Mouse (Mus musculus) CD4-positive, CD25-positive, alpha-beta regulatory T cell, adult 4 months (primary cell): ENCODE results near the gene Zc3h14. TPM values are rescaled to one million over a fixed set of nuclear protein-coding genes. Genes with fewer than 3 reads are reported as not detected.

Experiments used
- polyA plus RNA-seq, 2 experiments: library from polyadenylated mRNA; unstranded; fragments of 100-300 nt; shearing (Covaris generic); gene quantifications; one replicate each; pipeline ENCODE4 v1.2.1; 2017

Zc3h14 gene
- polyA plus RNA-seq, 2 experiments from 2014 or later, result 35.2 to 39.0 TPM

Other genes with a start within 250 kb of the Zc3h14 start
- under 1 TPM in 1 of 2 experiments, not detected in 1; 0.23 TPM for gene Kcnk10, start 168.7 kb upstream of the Zc3h14 start, polyA plus RNA-seq
- 1 to 10 TPM in 1 of 2 experiments, under 1 TPM in 1; 0.74 to 1.4 TPM for gene Spata7, start 118.8 kb upstream of the Zc3h14 start, polyA plus RNA-seq
- gene Ptpn21, start 9.6 kb upstream of the Zc3h14 start, polyA plus RNA-seq, result 1 to 10 TPM; 4.7 to 6.9 TPM
- gene Eml5, start 154.5 kb downstream of the Zc3h14 start, polyA plus RNA-seq, result 10 to 100 TPM in 1 of 2 experiments, 1 to 10 TPM in 1; 8.9 to 12.5 TPM
- gene Ttc8, start 173.6 kb downstream of the Zc3h14 start, polyA plus RNA-seq, result 1 to 10 TPM; 7.1 to 8.3 TPM